Mouse (Mus musculus) bone marrow, adult 2 months (tissue): ENCODE results near the gene Rad51b.

ENCODE experiments used
- CTCF ChIP-seq: fragments of 200-500 bp; IDR thresholded peaks from 2 replicates; pipeline ENCODE4 v1.5.1; 2011; ENCODE audit warnings: low read length, control low read depth; ENCODE audit not compliant: control insufficient read depth, insufficient read depth
- POLR2A ChIP-seq: fragments of 200-500 bp; IDR thresholded peaks from 2 replicates; pipeline ENCODE4 v1.6.1; 2011; ENCODE audit warnings: low read depth, mild to moderate bottlenecking, control low read depth, low read length, borderline replicate concordance; ENCODE audit not compliant: control insufficient read depth

DNA sequence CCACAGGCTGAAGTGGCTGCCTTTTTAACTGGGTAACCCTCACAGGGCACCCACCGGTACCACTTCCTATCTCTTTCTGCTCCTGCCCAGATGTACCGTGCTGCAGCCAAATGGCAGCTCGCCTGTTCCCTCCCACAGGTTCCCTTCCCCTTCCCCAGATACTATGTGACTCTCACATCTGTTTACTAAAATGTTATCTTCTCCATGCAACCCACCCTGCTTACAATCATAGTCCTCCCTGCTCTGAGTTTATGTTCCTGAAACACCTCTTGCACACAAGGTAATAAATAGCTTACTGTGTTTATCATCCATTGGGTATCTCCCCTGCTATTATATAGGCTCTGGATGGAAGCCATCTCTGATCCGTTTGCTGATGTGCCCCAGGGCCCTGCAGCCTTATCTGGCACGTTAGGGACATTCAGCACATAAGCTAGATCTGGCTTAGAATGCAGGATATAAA, 530.2 kb downstream of the Rad51b start:
- TF ChIP-seq CTCF (no peak), POLR2A (no peak)
